Comparison of ENCODE assay signal across 15 mouse cellular contexts in the genomic region with DNA sequence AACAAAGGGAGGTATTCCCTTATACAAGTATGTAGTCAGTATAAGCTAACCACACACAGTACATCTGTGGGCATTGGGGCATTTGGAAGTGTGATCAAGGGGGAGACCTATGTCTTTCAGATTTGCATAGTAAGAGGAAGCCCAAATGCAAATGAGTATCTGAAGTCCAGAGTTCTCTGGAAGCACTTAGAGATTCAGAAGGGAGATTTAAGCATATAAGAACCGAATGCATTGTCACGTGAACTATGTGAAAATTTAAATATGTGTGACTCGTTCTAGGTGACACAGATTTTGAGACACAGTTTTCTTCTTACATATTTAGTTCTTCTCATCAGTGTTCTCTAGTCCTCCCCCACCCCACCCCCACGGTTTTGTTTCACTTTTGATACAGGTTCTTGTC.
"Had no signal": no experiment of that assay in that cellular context is flagged by ENCODE, and none has a peak within 500 bp of the region (broad histone marks: within the 10 kb centered on the region; RNA-seq: fewer than 3 reads in every experiment).

No protein-coding gene starts in this region.

- H3K4me2 ChIP-seq: limb, embryonic 12.5 days; lung, embryonic 14.5 days; midbrain, embryonic 11.5 days; midbrain, embryonic 15.5 days; stomach, embryonic 15.5 days had no signal

- H3K4me1 ChIP-seq: midbrain, embryonic 15.5 days; stomach, embryonic 15.5 days had no signal

- H3K4me3 ChIP-seq: layer of hippocampus, adult 2 months; limb, embryonic 12.5 days; midbrain, embryonic 15.5 days; stomach, embryonic 15.5 days had no signal

- H3K36me3 ChIP-seq: limb, embryonic 12.5 days; midbrain, embryonic 15.5 days; stomach, embryonic 15.5 days had no signal

- H3K27me3 ChIP-seq: limb, embryonic 12.5 days; midbrain, embryonic 15.5 days; stomach, embryonic 15.5 days had no signal

- H3K27ac ChIP-seq: kidney, postnatal 0 days; layer of hippocampus, adult 2 months; limb, embryonic 12.5 days; liver, embryonic 14.5 days; macrophage; midbrain, embryonic 15.5 days; stomach, embryonic 15.5 days had no signal

- H3K9ac ChIP-seq: limb, embryonic 12.5 days; liver, embryonic 14.5 days; lung, embryonic 14.5 days; midbrain, embryonic 15.5 days; stomach, embryonic 15.5 days had no signal

- H3K9me3 ChIP-seq: midbrain, embryonic 15.5 days; stomach, embryonic 15.5 days had no signal

- ATAC-seq: midbrain, embryonic 15.5 days had no signal

- DNase-seq: kidney, adult 11 months; kidney, adult 9 months; kidney, postnatal 36 days; lung, embryonic 14.5 days; lung, postnatal 10 days; thymus, adult 2 months; thymus, postnatal 4 days had no signal
